Mouse (Mus musculus): ENCODE results near the gene Mrpl14. TPM values are rescaled to one million over a fixed set of nuclear protein-coding genes. Genes with fewer than 3 reads are reported as not detected.
A peak's percentile ranks its signal among the peaks of the same experiment; 100 is the strongest.

Mrpl14 gene
- total and polyA plus RNA-seq, 3 experiments, result 17.3 to 237 (median 36.2) TPM

- no peak for DNase-seq (ENCODE audit: low spot score)
Measured at GRCm38 (mm10) chr17:45655820-45656219, 30.3 kb upstream of the Mrpl14 start.

DNA sequence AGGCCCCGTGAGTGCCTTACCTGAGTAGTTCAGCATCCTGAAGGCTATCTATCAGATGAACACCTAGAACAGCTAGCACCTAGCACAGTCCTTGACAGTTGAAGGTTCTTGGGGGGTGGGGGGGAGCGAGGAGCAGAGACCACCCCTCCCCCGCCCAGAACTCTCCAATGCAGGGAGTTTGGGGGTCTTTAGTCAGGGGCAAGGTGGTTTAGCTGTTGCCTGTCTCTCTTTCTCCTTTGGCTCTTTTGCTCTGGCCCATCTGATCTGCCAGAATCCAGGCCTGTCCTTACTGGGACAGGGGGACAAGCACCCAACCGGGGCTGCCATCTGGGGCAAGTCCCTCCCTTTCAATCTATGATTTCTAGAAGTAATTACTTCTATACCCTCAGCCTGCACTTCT lies 26.9 kb upstream of the Mrpl14 start, which contains the start of gene Capn11:
Gene Capn11, minus strand, starts transcription at position 101 of the 400 bp plus-strand sequence.
- Histone ChIP-seq H3K27me3 (ENCODE audit: insufficient read depth, low read length) (peaks cover 10% of the 10 kb centered on the region), H3K9me3 (replicated peaks) (no peaks in the 10 kb centered on the region), H3K4me1 (ENCODE audit: insufficient read depth, low read depth, low read length) (peaks cover 18% of the 10 kb centered on the region), H3K36me3 (replicated peaks) (peaks cover 44% of the 10 kb centered on the region), H3K4me3 (ENCODE audit: low read depth, low read length) (no peak within 1 kb of the TSS)
- DNase-seq (ENCODE audit: low spot score) (no peak), ATAC-seq (ENCODE audit: extremely low read depth, insufficient number of reproducible peaks, low FRiP score, poor library complexity, severe bottlenecking) (no peak)
- TF ChIP-seq POLR2AphosphoS5 (IDR thresholded peaks at IDR 0.05; ENCODE audit: insufficient replicate concordance, low read depth, low read length), result no peak
- no peak for TF ChIP-seq GATA2 (IDR thresholded peaks at IDR 0.05; ENCODE audit: borderline replicate concordance, low read depth, low read length)
- no peak for TF ChIP-seq GATA1 (IDR thresholded peaks at IDR 0.05; ENCODE audit: borderline replicate concordance, low read length)
- no peak for TF ChIP-seq TAL1 (conservative IDR thresholded peaks at IDR 0.05; ENCODE audit: low read depth, low read length)
- no peak for TF ChIP-seq CTCF (IDR thresholded peaks at IDR 0.05; ENCODE audit: low read depth, low read length)

More at GRCm38 (mm10) chr17:45655820-45656219, 30.3 kb upstream of the Mrpl14 start:
- no peak for ATAC-seq (ENCODE audit: extremely low read depth, insufficient number of reproducible peaks, low FRiP score, poor library complexity, severe bottlenecking)
- Histone ChIP-seq H3K36me3 (replicated peaks) (peaks cover 10% of the 10 kb centered on the region), H3K9me3 (replicated peaks) (no peaks in the 10 kb centered on the region), H3K27me3 (ENCODE audit: insufficient read depth, low read length) (peaks cover 18% of the 10 kb centered on the region), H3K4me3 (ENCODE audit: low read depth, low read length) (no peak overlapping the region), H3K4me1 (ENCODE audit: insufficient read depth, low read depth, low read length) (peaks cover 18% of the 10 kb centered on the region)
- TF ChIP-seq POLR2AphosphoS5 (IDR thresholded peaks at IDR 0.05; ENCODE audit: insufficient replicate concordance, low read depth, low read length), result no peak
- TF ChIP-seq CTCF (IDR thresholded peaks at IDR 0.05; ENCODE audit: low read depth, low read length), result no peak
- TF ChIP-seq TAL1 (conservative IDR thresholded peaks at IDR 0.05; ENCODE audit: low read depth, low read length), result no peak
- TF ChIP-seq GATA1 (IDR thresholded peaks at IDR 0.05; ENCODE audit: borderline replicate concordance, low read length), result no peak

DNA sequence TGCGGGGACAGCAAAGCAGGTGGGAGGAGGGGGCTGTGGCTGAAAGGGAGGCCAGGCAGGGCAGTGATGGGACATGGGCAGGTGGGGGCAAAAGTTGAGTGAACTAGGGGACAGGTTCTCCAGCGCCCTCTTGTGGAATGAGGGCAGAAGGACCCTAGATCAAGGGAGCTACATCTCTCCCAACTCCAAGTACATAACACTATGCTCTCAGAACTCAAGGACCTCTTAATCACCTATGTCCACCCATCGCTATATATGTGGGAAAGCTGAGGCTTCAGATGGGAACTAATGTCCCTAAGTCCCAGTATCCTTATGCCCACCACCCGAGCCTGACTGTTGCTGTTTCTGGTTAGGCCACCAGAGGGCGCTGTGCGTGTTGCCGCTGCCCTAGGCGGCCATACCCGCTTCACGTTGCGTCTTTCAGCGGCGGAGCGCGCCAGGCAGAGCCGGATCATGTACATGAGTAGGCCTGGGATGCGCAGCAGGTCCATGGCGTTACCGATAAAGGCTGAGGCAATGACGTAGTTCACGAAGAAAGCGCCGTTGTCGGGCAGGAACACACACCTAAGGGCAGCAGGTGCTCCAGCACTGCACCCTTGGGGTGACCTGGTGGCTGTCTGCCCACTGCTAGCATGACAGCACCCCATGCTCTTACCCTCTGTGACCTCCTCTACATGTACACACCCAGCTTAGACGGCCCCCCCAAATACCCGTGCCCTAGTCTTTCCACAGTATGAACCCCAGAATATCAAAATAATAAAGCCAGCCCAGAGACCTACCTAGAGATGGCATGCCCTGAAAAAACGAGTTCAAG lies 22.8 kb upstream of the Mrpl14 start:
- peak; percentile 65 for DNase-seq (ENCODE audit: low spot score)
- Histone ChIP-seq H3K4me3 (ENCODE audit: low read depth, low read length) (no peak overlapping the region; the same call in 1 of the 2 replicates), H3K36me3 (replicated peaks) (peaks cover 84% of the 10 kb centered on the region), H3K9me3 (replicated peaks) (no peaks in the 10 kb centered on the region), H3K4me1 (ENCODE audit: insufficient read depth, low read depth, low read length) (peaks cover 23% of the 10 kb centered on the region), H3K27me3 (ENCODE audit: insufficient read depth, low read length) (no peaks in the 10 kb centered on the region; the same call in 1 of the 2 replicates)
- ATAC-seq (ENCODE audit: extremely low read depth, insufficient number of reproducible peaks, low FRiP score, poor library complexity, severe bottlenecking), result peak; percentile 15; the same call in 1 of the 2 replicates
- no peak for TF ChIP-seq GATA1 (IDR thresholded peaks at IDR 0.05; ENCODE audit: borderline replicate concordance, low read length)
- TF ChIP-seq POLR2AphosphoS5 (IDR thresholded peaks at IDR 0.05; ENCODE audit: insufficient replicate concordance, low read depth, low read length), result no peak
- peak; percentile 96 for TF ChIP-seq CTCF (IDR thresholded peaks at IDR 0.05; ENCODE audit: low read depth, low read length)

DNA sequence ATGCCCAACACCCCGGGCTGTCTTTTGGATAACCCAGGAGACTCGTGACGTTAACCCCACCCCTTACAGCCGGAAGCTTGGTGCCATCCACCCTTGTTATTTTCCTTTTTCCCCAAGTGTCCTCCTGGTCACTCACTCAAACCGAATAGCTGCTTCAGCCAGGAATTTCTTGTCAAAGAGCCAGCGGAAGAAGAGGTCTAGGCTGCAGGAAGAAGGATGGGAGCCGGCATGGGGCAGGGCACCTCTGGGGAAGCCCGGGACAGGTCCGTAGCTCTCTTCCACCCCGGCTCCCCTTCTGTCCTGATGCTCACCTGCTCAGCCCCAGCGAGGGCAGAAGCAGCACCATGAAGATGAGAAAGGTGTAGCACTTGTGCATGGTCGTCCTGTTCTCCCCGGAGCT lies 21.5 kb upstream of the Mrpl14 start:
- ATAC-seq (ENCODE audit: extremely low read depth, insufficient number of reproducible peaks, low FRiP score, poor library complexity, severe bottlenecking), result no peak
- H3K36me3 ChIP-seq (replicated peaks), result peaks cover 92% of the 10 kb centered on the region
- no peaks in the 10 kb centered on the region for H3K9me3 ChIP-seq (replicated peaks)
- no peak overlapping the region for H3K4me3 ChIP-seq (ENCODE audit: low read depth, low read length)
- TF ChIP-seq TAL1 (conservative IDR thresholded peaks at IDR 0.05; ENCODE audit: low read depth, low read length) (no peak), CTCF (IDR thresholded peaks at IDR 0.05; ENCODE audit: low read depth, low read length) (no peak), GATA1 (IDR thresholded peaks at IDR 0.05; ENCODE audit: borderline replicate concordance, low read length) (no peak)
- no peaks in the 10 kb centered on the region for H3K27me3 ChIP-seq (ENCODE audit: insufficient read depth, low read length)
- H3K4me1 ChIP-seq (ENCODE audit: insufficient read depth, low read depth, low read length), result peaks cover 23% of the 10 kb centered on the region
- DNase-seq (ENCODE audit: low spot score), result no peak

- Histone ChIP-seq H3K9me3 (replicated peaks) (no peaks in the 10 kb centered on the region), H3K36me3 (replicated peaks) (peaks cover 97% of the 10 kb centered on the region)
Measured at GRCm38 (mm10) chr17:45666091-45666490, 20.0 kb upstream of the Mrpl14 start.

DNA sequence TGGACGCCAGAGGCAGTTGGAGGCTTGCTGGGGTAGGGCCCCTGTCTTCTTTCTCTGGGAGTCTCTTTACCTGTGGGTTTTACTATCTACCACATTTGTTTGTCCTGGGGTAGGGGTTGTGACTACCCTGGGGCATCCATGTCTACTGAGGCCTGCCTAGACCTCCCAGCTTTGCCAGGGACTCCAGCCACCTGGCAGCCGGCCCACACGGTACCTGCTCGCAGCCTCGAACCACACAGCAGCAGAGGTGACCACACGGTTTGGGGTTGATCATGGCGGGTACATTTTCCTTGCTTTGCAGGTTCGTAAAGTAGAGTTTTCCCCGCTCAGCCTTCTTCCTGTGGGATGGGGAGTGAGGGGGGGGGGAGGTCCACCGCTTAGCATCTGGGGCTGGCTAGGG lies 18.6 kb upstream of the Mrpl14 start:
- ATAC-seq (ENCODE audit: extremely low read depth, insufficient number of reproducible peaks, low FRiP score, poor library complexity, severe bottlenecking), result no peak
- no peaks in the 10 kb centered on the region for H3K27me3 ChIP-seq (ENCODE audit: insufficient read depth, low read length)
- H3K36me3 ChIP-seq (replicated peaks), result peaks cover 97% of the 10 kb centered on the region
- no peaks in the 10 kb centered on the region for H3K9me3 ChIP-seq (replicated peaks)
- no peak for TF ChIP-seq POLR2AphosphoS5 (IDR thresholded peaks at IDR 0.05; ENCODE audit: insufficient replicate concordance, low read depth, low read length)
- no peak for TF ChIP-seq GATA1 (IDR thresholded peaks at IDR 0.05; ENCODE audit: borderline replicate concordance, low read length)
- TF ChIP-seq CTCF (IDR thresholded peaks at IDR 0.05; ENCODE audit: low read depth, low read length), result no peak
- TF ChIP-seq GATA2 (IDR thresholded peaks at IDR 0.05; ENCODE audit: borderline replicate concordance, low read depth, low read length), result no peak
- TF ChIP-seq TAL1 (conservative IDR thresholded peaks at IDR 0.05; ENCODE audit: low read depth, low read length), result no peak
- no peak for DNase-seq (ENCODE audit: low spot score)
- H3K4me1 ChIP-seq (ENCODE audit: insufficient read depth, low read depth, low read length), result peaks cover 22% of the 10 kb centered on the region
- H3K4me3 ChIP-seq (ENCODE audit: low read depth, low read length), result no peak overlapping the region

More at GRCm38 (mm10) chr17:45666091-45666490, 20.0 kb upstream of the Mrpl14 start:
- no peaks in the 10 kb centered on the region for H3K27me3 ChIP-seq (ENCODE audit: insufficient read depth, low read length)
- ATAC-seq (ENCODE audit: extremely low read depth, insufficient number of reproducible peaks, low FRiP score, poor library complexity, severe bottlenecking) (no peak), DNase-seq (ENCODE audit: low spot score) (no peak)
- H3K4me3 ChIP-seq (ENCODE audit: low read depth, low read length), result no peak overlapping the region
- TF ChIP-seq POLR2AphosphoS5 (IDR thresholded peaks at IDR 0.05; ENCODE audit: insufficient replicate concordance, low read depth, low read length), result no peak
- TF ChIP-seq TAL1 (conservative IDR thresholded peaks at IDR 0.05; ENCODE audit: low read depth, low read length), result no peak
- TF ChIP-seq CTCF (IDR thresholded peaks at IDR 0.05; ENCODE audit: low read depth, low read length), result no peak
- TF ChIP-seq GATA2 (IDR thresholded peaks at IDR 0.05; ENCODE audit: borderline replicate concordance, low read depth, low read length), result no peak
- no peak for TF ChIP-seq GATA1 (IDR thresholded peaks at IDR 0.05; ENCODE audit: borderline replicate concordance, low read length)
- peaks cover 23% of the 10 kb centered on the region for H3K4me1 ChIP-seq (ENCODE audit: insufficient read depth, low read depth, low read length)
